ENCODE assay signal across 32 mouse cellular contexts in genomic region chr13:23779025-23779424, GRCm38 (mm10). TPM values are rescaled to one million over a fixed set of nuclear protein-coding genes. Genes with fewer than 3 reads are reported as not detected.
A peak's percentile ranks its signal among the peaks of the same experiment; 100 is the strongest.
DNase-seq lines count a peak whose midpoint lies in the region; ATAC-seq and TF ChIP-seq lines count a peak whose summit lies in the region.
"Had no signal": no experiment of that assay in that cellular context is flagged by ENCODE, and none has a peak within 500 bp of the region (broad histone marks: within the 10 kb centered on the region; RNA-seq: fewer than 3 reads in every experiment).

No protein-coding gene starts in this region.

- peaks cover 27% of the 10 kb centered on the region for H3K4me1 ChIP-seq in erythroblast, embryonic 14.5 days (ENCODE audit: control insufficient read depth)
- H3K4me1 ChIP-seq in liver, embryonic 11.5 days (replicated peaks; ENCODE audit: control insufficient read depth, insufficient read depth, low read length), result no peaks in the 10 kb centered on the region
- peaks cover 0 to 17% of the 10 kb centered on the region in 2 experiments; a peak in 3 of 4 replicates for H3K4me1 ChIP-seq in liver, embryonic 14.5 days (replicated peaks; ENCODE audit: control insufficient read depth in 2 of 2, insufficient read depth in 2 of 2, low read length in 1 of 2)
- H3K4me1 ChIP-seq: embryonic facial prominence, embryonic 10.5 days; embryonic facial prominence, embryonic 13.5 days; heart, embryonic 10.5 days; heart, embryonic 13.5 days; hindbrain, embryonic 12.5 days; hindbrain, embryonic 15.5 days had no signal

- no peaks in the 10 kb centered on the region for H3K27me3 ChIP-seq in erythroblast, embryonic 14.5 days (ENCODE audit: control insufficient read depth)
- no peaks in the 10 kb centered on the region for H3K27me3 ChIP-seq in liver, embryonic 11.5 days (replicated peaks; ENCODE audit: control insufficient read depth, insufficient read depth, low read length)
- H3K27me3 ChIP-seq in liver, embryonic 14.5 days (ENCODE audit: control insufficient read depth, insufficient read depth, low read length), result no peaks in the 10 kb centered on the region
- H3K27me3 ChIP-seq: embryonic facial prominence, embryonic 13.5 days; heart, embryonic 13.5 days; hindbrain, embryonic 12.5 days; hindbrain, embryonic 15.5 days had no signal

- H3K4me3 ChIP-seq in erythroblast, embryonic 14.5 days (replicated peaks), result peak overlapping the region; percentile 20
- H3K4me3 ChIP-seq in liver, embryonic 11.5 days (ENCODE audit: low read depth, low read length), result no peak overlapping the region
- H3K4me3 ChIP-seq in liver, embryonic 14.5 days (ENCODE audit: insufficient read depth in 1 of 2, low read depth in 2 of 2, low read length in 2 of 2), result no peak overlapping the region
- H3K4me3 ChIP-seq: embryonic facial prominence, embryonic 10.5 days; embryonic facial prominence, embryonic 13.5 days; heart, adult 2 months; heart, embryonic 10.5 days; heart, embryonic 13.5 days; hindbrain, embryonic 12.5 days; hindbrain, embryonic 15.5 days had no signal

- H3K36me3 ChIP-seq in erythroblast, embryonic 14.5 days (ENCODE audit: control insufficient read depth), result no peaks in the 10 kb centered on the region
- H3K36me3 ChIP-seq in liver, embryonic 11.5 days (ENCODE audit: control insufficient read depth, insufficient read depth, low read length), result no peaks in the 10 kb centered on the region
- no peaks in the 10 kb centered on the region for H3K36me3 ChIP-seq in liver, embryonic 14.5 days (replicated peaks; ENCODE audit: control insufficient read depth, insufficient read depth, low read depth)
- H3K36me3 ChIP-seq: embryonic facial prominence, embryonic 10.5 days; embryonic facial prominence, embryonic 13.5 days; heart, embryonic 10.5 days; heart, embryonic 13.5 days; hindbrain, embryonic 12.5 days; hindbrain, embryonic 15.5 days had no signal

- no peak for TF ChIP-seq CTCF in liver, embryonic 14.5 days (IDR thresholded peaks at IDR 0.05; ENCODE audit: low read depth)

- TF ChIP-seq EP300 in liver, embryonic 14.5 days (IDR thresholded peaks at IDR 0.05; ENCODE audit: low read depth), result no peak

- H3K4me2 ChIP-seq in liver, embryonic 11.5 days, result no peak overlapping the region
- no peak overlapping the region for H3K4me2 ChIP-seq in liver, embryonic 14.5 days (ENCODE audit: low read depth)
- H3K4me2 ChIP-seq: embryonic facial prominence, embryonic 13.5 days; heart, embryonic 13.5 days; hindbrain, embryonic 12.5 days; hindbrain, embryonic 15.5 days had no signal

- no peak for DNase-seq in liver, embryonic 11.5 days (ENCODE audit: low spot score)
- DNase-seq in liver, embryonic 14.5 days (ENCODE audit: low read depth in 3 of 3, low spot score in 3 of 3), result no peak
- no peak for DNase-seq in c-Kit-positive CD71-positive TER-119-positive erythroid progenitor cells, embryonic 14.5 days (ENCODE audit: low spot score)
- no peak for DNase-seq in adrenal gland, adult 18-20 months (ENCODE audit: low spot score in 2 of 2)
- no peak for DNase-seq in frontal cortex, adult 2 months (ENCODE audit: extremely low spot score in 1 of 2, low spot score in 1 of 2)
- DNase-seq: adrenal gland, postnatal 10 days; adrenal gland, postnatal 36 days; cerebellum, adult 11 months; cerebellum, adult 2 months; cerebellum, adult 9-11 months; cerebellum, postnatal 36 days; embryo, embryonic 11 days; forebrain, postnatal 0 days; gastrocnemius, postnatal 25 days; heart, adult 2 months; heart, postnatal 14 days had no signal

- H3K9ac ChIP-seq in liver, embryonic 11.5 days (ENCODE audit: low read depth, low read length), result no peak overlapping the region
- H3K9ac ChIP-seq in liver, embryonic 14.5 days (replicated peaks), result no peak overlapping the region
- H3K9ac ChIP-seq: embryonic facial prominence, embryonic 13.5 days; forebrain, postnatal 0 days; heart, embryonic 13.5 days; hindbrain, embryonic 12.5 days; hindbrain, embryonic 15.5 days had no signal

- WGBS in liver, embryonic 11.5 days, result 52% methylated on average over 4 of the region's 4 CpGs
- 43% methylated on average over 4 of the region's 4 CpGs for WGBS in liver, embryonic 14.5 days (ENCODE audit: insufficient replicate concordance)

- ATAC-seq in erythroblast, adult 5-6 weeks (replicated peaks; ENCODE audit: low FRiP score, poor library complexity, severe bottlenecking), result no peak
- peak; percentile 39; the same call in 1 of the 2 replicates for ATAC-seq in liver, embryonic 11.5 days (replicated peaks; ENCODE audit: low FRiP score)
- 0 out of 2 replicates have a peak, but pooled peaks have one; percentile 21 for ATAC-seq in liver, embryonic 14.5 days (ENCODE audit: insufficient read depth)
- ATAC-seq in megakaryocyte-erythroid progenitor cell, adult 5-6 weeks (replicated peaks; ENCODE audit: low FRiP score, low TSS enrichment, poor library complexity, severe bottlenecking), result 0 out of 2 replicates have a peak, but pooled peaks have one; percentile 59
- ATAC-seq: activated CD4-positive, CD25-positive, alpha-beta regulatory T cell, adult 4 months; forebrain, embryonic 14.5 days; forebrain, postnatal 0 days had no signal

- H3K9me3 ChIP-seq in erythroblast, embryonic 14.5 days (ENCODE audit: control insufficient read depth, low read length), result no peaks in the 10 kb centered on the region
- H3K9me3 ChIP-seq in liver, embryonic 11.5 days (ENCODE audit: control insufficient read depth, low read length), result no peaks in the 10 kb centered on the region
- no peaks in the 10 kb centered on the region for H3K9me3 ChIP-seq in liver, embryonic 14.5 days (ENCODE audit: control insufficient read depth, low read length)
- H3K9me3 ChIP-seq: embryonic facial prominence, embryonic 10.5 days; embryonic facial prominence, embryonic 13.5 days; heart, embryonic 10.5 days; heart, embryonic 13.5 days; hindbrain, embryonic 12.5 days; hindbrain, embryonic 15.5 days had no signal

- no peak overlapping the region for H3K27ac ChIP-seq in liver, embryonic 11.5 days (ENCODE audit: low read depth, low read length)
- H3K27ac ChIP-seq in liver, embryonic 14.5 days, result no peak overlapping the region
- H3K27ac ChIP-seq: embryonic facial prominence, embryonic 10.5 days; embryonic facial prominence, embryonic 13.5 days; heart, adult 2 months; heart, embryonic 10.5 days; heart, embryonic 13.5 days; hindbrain, embryonic 12.5 days; hindbrain, embryonic 15.5 days had no signal

RNA-seq across cellular contexts. Expression of gene Trim38, which starts 9.3 kb away (rescaled TPM):
- not detected in 2 replicates for polyA plus RNA-seq in erythroblast, embryonic 14.5 days (2012)
- total RNA-seq in erythroblast, adult 5-6 weeks (2015; ENCODE audit: low replicate concordance), result not detected in 2 replicates
- total RNA-seq in erythroblast, adult 5-6 weeks (2017; ENCODE audit: low replicate concordance), result not detected in 2 replicates
- not detected in 2 replicates for polyA plus RNA-seq in liver, embryonic 11.5 days (2014; fragmentation: Nextera tagmentation; extraction: Ambion mirVana)
- polyA plus RNA-seq in liver, embryonic 14.5 days (2012; rRNA removed), result 0.06 TPM in 1 of 2 replicates, not detected in the other
- polyA plus RNA-seq in liver, embryonic 14.5 days (2014; fragmentation: Nextera tagmentation; extraction: Ambion mirVana), result not detected in 2 replicates
- total RNA-seq in megakaryocyte-erythroid progenitor cell, adult 5-6 weeks (2014; fragmentation: Nextera tagmentation), result not detected in 2 replicates
- not detected in 2 replicates for total RNA-seq in megakaryocyte-erythroid progenitor cell, adult 5-6 weeks (2017)
- total RNA-seq in adrenal gland, adult 18-20 months (2021), result not detected
- polyA plus RNA-seq in frontal cortex, adult 2 months (2012; rRNA removed), result 0.24 and 0.40 TPM in 2 replicates
- total RNA-seq: adrenal gland, postnatal 10 days; forebrain, postnatal 0 days; gastrocnemius, adult 8-10 months; gastrocnemius, postnatal 25 days; heart, postnatal 14 days; hematopoietic stem cell, adult 5-6 weeks had no signal
- polyA plus RNA-seq: activated CD4-positive, CD25-positive, alpha-beta regulatory T cell, adult 4 months; embryonic facial prominence, embryonic 13.5 days; forebrain, embryonic 11.5 days; forebrain, embryonic 14.5 days; forebrain, postnatal 0 days; heart, embryonic 10.5 days; heart, embryonic 16.5 days; hindbrain, embryonic 12.5 days had no signal

RNA-seq across cellular contexts. Expression of gene Hist1h1a, which starts 15.6 kb away (rescaled TPM):
- polyA plus RNA-seq in erythroblast, embryonic 14.5 days (2012), result 1.4 TPM in 2 replicates
- total RNA-seq in erythroblast, adult 5-6 weeks (2015; ENCODE audit: low replicate concordance), result 106 and 128 TPM in 2 replicates
- 1,089 and 2,054 TPM in 2 replicates for total RNA-seq in erythroblast, adult 5-6 weeks (2017; ENCODE audit: low replicate concordance)
- polyA plus RNA-seq in liver, embryonic 11.5 days (2014; fragmentation: Nextera tagmentation; extraction: Ambion mirVana), result 2.8 and 3.9 TPM in 2 replicates
- polyA plus RNA-seq in liver, embryonic 14.5 days (2012; rRNA removed), result 7.6 and 11.9 TPM in 2 replicates
- 6.3 and 7.4 TPM in 2 replicates for polyA plus RNA-seq in liver, embryonic 14.5 days (2014; fragmentation: Nextera tagmentation; extraction: Ambion mirVana)
- 324 and 695 TPM in 2 replicates for total RNA-seq in megakaryocyte-erythroid progenitor cell, adult 5-6 weeks (2014; fragmentation: Nextera tagmentation)
- total RNA-seq in megakaryocyte-erythroid progenitor cell, adult 5-6 weeks (2017), result 1,816 and 2,974 TPM in 2 replicates
- 10 to 100 TPM in 1 of 2 experiments, 1 to 10 TPM in 1; 7.1 to 14.2 TPM for total RNA-seq in adrenal gland, adult 18-20 months (2021)
- 0.36 and 0.58 TPM in 2 replicates for polyA plus RNA-seq in frontal cortex, adult 2 months (2012; rRNA removed)
- polyA plus RNA-seq: cerebellum, adult 2 months; gonadal fat pad, adult 2 months had no signal

RNA-seq across cellular contexts. Expression of gene Hist1h3a, which starts 16.8 kb away (rescaled TPM):
- 1.5 and 4.0 TPM in 2 replicates for polyA plus RNA-seq in erythroblast, embryonic 14.5 days (2012)
- 26.3 and 29.6 TPM in 2 replicates for total RNA-seq in erythroblast, adult 5-6 weeks (2015; ENCODE audit: low replicate concordance)
- total RNA-seq in erythroblast, adult 5-6 weeks (2017; ENCODE audit: low replicate concordance), result 171 and 175 TPM in 2 replicates
- polyA plus RNA-seq in liver, embryonic 11.5 days (2014; fragmentation: Nextera tagmentation; extraction: Ambion mirVana), result 4.2 and 8.8 TPM in 2 replicates
- polyA plus RNA-seq in liver, embryonic 14.5 days (2012; rRNA removed), result 36.1 and 49.8 TPM in 2 replicates
- 5.8 and 7.5 TPM in 2 replicates for polyA plus RNA-seq in liver, embryonic 14.5 days (2014; fragmentation: Nextera tagmentation; extraction: Ambion mirVana)
- total RNA-seq in megakaryocyte-erythroid progenitor cell, adult 5-6 weeks (2014; fragmentation: Nextera tagmentation), result 67.8 and 132 TPM in 2 replicates
- 285 and 495 TPM in 2 replicates for total RNA-seq in megakaryocyte-erythroid progenitor cell, adult 5-6 weeks (2017)
- 10 to 100 TPM; 18.1 to 28.1 TPM for total RNA-seq in adrenal gland, adult 18-20 months (2021)
- 0.86 and 1.2 TPM in 2 replicates for polyA plus RNA-seq in frontal cortex, adult 2 months (2012; rRNA removed)
- polyA plus RNA-seq: heart, adult 2 months had no signal

RNA-seq across cellular contexts. Expression of gene Hist1h4a, which starts 18.0 kb away (rescaled TPM):
- polyA plus RNA-seq in erythroblast, embryonic 14.5 days (2012), result 10.2 and 21.5 TPM in 2 replicates
- 15.4 and 15.7 TPM in 2 replicates for total RNA-seq in erythroblast, adult 5-6 weeks (2015; ENCODE audit: low replicate concordance)
- total RNA-seq in erythroblast, adult 5-6 weeks (2017; ENCODE audit: low replicate concordance), result 211 and 254 TPM in 2 replicates
- polyA plus RNA-seq in liver, embryonic 11.5 days (2014; fragmentation: Nextera tagmentation; extraction: Ambion mirVana), result 0.57 TPM in 1 of 2 replicates, not detected in the other
- 4.3 and 11.8 TPM in 2 replicates for polyA plus RNA-seq in liver, embryonic 14.5 days (2012; rRNA removed)
- polyA plus RNA-seq in liver, embryonic 14.5 days (2014; fragmentation: Nextera tagmentation; extraction: Ambion mirVana), result 0.57 and 0.78 TPM in 2 replicates
- total RNA-seq in megakaryocyte-erythroid progenitor cell, adult 5-6 weeks (2014; fragmentation: Nextera tagmentation), result 58.4 and 68.4 TPM in 2 replicates
- 328 and 432 TPM in 2 replicates for total RNA-seq in megakaryocyte-erythroid progenitor cell, adult 5-6 weeks (2017)
- total RNA-seq in adrenal gland, adult 18-20 months (2021), result 10 to 100 TPM; 21.6 to 23.4 TPM
- polyA plus RNA-seq in frontal cortex, adult 2 months (2012; rRNA removed), result 3.8 and 4.6 TPM in 2 replicates
- polyA plus RNA-seq: embryonic facial prominence, embryonic 13.5 days; forebrain, postnatal 0 days; heart, embryonic 13.5 days had no signal

RNA-seq across cellular contexts. Expression of gene Hist1h4b, which starts 22.2 kb away (rescaled TPM):
- 4.5 and 11.8 TPM in 2 replicates for polyA plus RNA-seq in erythroblast, embryonic 14.5 days (2012)
- 50.5 and 52.2 TPM in 2 replicates for total RNA-seq in erythroblast, adult 5-6 weeks (2015; ENCODE audit: low replicate concordance)
- total RNA-seq in erythroblast, adult 5-6 weeks (2017; ENCODE audit: low replicate concordance), result 150 and 446 TPM in 2 replicates
- polyA plus RNA-seq in liver, embryonic 11.5 days (2014; fragmentation: Nextera tagmentation; extraction: Ambion mirVana), result 4.0 TPM in 2 replicates
- polyA plus RNA-seq in liver, embryonic 14.5 days (2012; rRNA removed), result 9.2 and 21.6 TPM in 2 replicates
- polyA plus RNA-seq in liver, embryonic 14.5 days (2014; fragmentation: Nextera tagmentation; extraction: Ambion mirVana), result 4.5 and 5.1 TPM in 2 replicates
- 164 and 186 TPM in 2 replicates for total RNA-seq in megakaryocyte-erythroid progenitor cell, adult 5-6 weeks (2014; fragmentation: Nextera tagmentation)
- 396 and 733 TPM in 2 replicates for total RNA-seq in megakaryocyte-erythroid progenitor cell, adult 5-6 weeks (2017)
- total RNA-seq in adrenal gland, adult 18-20 months (2021), result 10 to 100 TPM; 61.2 to 90.4 TPM
- polyA plus RNA-seq in frontal cortex, adult 2 months (2012; rRNA removed), result 2.9 and 4.5 TPM in 2 replicates
